Mouse (Mus musculus): ENCODE data around the gene Crp. TPM values are rescaled to one million over a fixed set of nuclear protein-coding genes. Genes with fewer than 3 reads are reported as not detected.

Gene Crp
- polyA plus RNA-seq, 1 experiment from 2014 or later: not detected

GRCm38 (mm10) chr1:172697422-172697821, 433 bp upstream of the Crp start:
- Histone ChIP-seq H3K79me2 (ENCODE audit: inconsistent target) (no peaks in the 10 kb centered on the region), H3K27ac (no peak overlapping the region), H3K4me3 (ENCODE audit: inconsistent target) (no peak overlapping the region), H3K36me3 (ENCODE audit: inconsistent target) (no peaks in the 10 kb centered on the region)

GRCm38 (mm10) chr1:172700814-172701213, 3.0 kb downstream of the Crp start:
- Histone ChIP-seq H3K4me3 (ENCODE audit: inconsistent target) (no peak overlapping the region), H3K27ac (no peak overlapping the region), H3K36me3 (ENCODE audit: inconsistent target) (no peaks in the 10 kb centered on the region), H3K79me2 (ENCODE audit: inconsistent target) (no peaks in the 10 kb centered on the region)
- WGBS (ENCODE audit: missing documents): 89% methylated on average over 3 of the region's 3 CpGs

- no peaks in the 10 kb centered on the region for H3K79me2 ChIP-seq (ENCODE audit: inconsistent target)
- WGBS (ENCODE audit: missing documents): 92% methylated on average over 2 of the region's 2 CpGs
- H3K4me3 ChIP-seq (ENCODE audit: inconsistent target): no peak overlapping the region
- H3K27ac ChIP-seq: no peak overlapping the region
- no peaks in the 10 kb centered on the region for H3K36me3 ChIP-seq (ENCODE audit: inconsistent target)
These were observed 3.5 kb downstream of the Crp start for GRCm38 (mm10) chr1:172701381-172701780.

- no peaks in the 10 kb centered on the region for H3K36me3 ChIP-seq (ENCODE audit: inconsistent target)
- no peak overlapping the region for H3K4me3 ChIP-seq (ENCODE audit: inconsistent target)
- no peaks in the 10 kb centered on the region for H3K79me2 ChIP-seq (ENCODE audit: inconsistent target)
- WGBS (ENCODE audit: missing documents): 96% methylated on average over 3 of the region's 3 CpGs
- no peak overlapping the region for H3K27ac ChIP-seq
These were observed 4.0 kb downstream of the Crp start for GRCm38 (mm10) chr1:172701901-172702300.

DNA sequence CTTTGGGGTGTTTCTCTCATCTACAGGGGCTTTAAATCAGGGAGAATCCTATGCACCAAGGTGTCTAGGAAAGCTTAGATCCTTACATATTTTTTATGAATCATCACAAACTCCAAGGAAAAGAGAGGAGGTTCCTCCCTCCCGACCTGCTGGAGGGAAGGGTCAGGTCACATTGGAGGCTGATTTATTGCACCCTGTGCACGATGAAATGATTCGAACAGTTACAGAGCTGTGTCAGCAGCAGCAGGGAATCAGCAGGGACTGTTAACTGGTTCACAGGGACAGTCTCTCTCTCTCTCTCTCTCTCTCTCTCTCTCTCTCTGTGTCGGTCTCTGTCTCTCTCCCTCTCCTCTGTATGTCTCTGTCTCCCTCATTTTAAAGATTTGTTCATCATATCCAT, 6.9 kb downstream of the Crp start:
- 46% methylated on average over 4 of the region's 4 CpGs for WGBS (ENCODE audit: missing documents)
- no peaks in the 10 kb centered on the region for H3K79me2 ChIP-seq (ENCODE audit: inconsistent target)
- no peaks in the 10 kb centered on the region for H3K36me3 ChIP-seq (ENCODE audit: inconsistent target)
- H3K4me3 ChIP-seq (ENCODE audit: inconsistent target): no peak overlapping the region
- no peak overlapping the region for H3K27ac ChIP-seq

- Histone ChIP-seq H3K36me3 (ENCODE audit: inconsistent target) (no peaks in the 10 kb centered on the region), H3K4me3 (ENCODE audit: inconsistent target) (no peak overlapping the region), H3K27ac (no peak overlapping the region), H3K79me2 (ENCODE audit: inconsistent target) (no peaks in the 10 kb centered on the region)
- WGBS (ENCODE audit: missing documents): 97% methylated on average over 4 of the region's 4 CpGs
These were observed 8.4 kb downstream of the Crp start for GRCm38 (mm10) chr1:172706243-172706642.

DNA sequence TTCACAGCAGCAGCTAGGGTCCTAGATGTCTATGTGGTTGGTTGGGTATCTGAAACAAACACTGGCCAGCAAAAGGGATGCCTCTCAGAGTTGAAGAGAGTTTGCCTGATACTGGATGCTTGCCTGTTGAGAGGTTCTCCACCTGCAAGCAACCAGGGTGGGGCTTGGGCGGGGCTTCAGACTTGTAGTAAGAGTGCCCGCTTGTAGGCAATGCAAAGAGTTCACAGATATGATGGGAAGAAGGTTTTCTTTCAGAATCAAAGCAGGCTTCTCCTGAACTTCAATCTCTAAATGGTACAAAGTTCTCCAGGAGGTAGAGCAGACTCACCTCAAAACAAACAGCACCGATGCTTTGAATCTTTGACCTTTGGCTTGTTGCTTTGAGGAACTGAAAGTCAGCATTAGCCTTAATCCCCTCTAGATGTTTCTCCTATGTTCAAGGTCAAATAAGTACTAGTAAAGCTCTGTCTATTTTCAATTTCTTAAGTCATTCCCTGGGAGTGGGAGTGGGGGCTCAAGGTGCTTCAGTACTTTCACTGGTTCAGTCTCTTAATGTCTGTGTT, 12.0 kb downstream of the Crp start:
- Histone ChIP-seq H3K79me2 (ENCODE audit: inconsistent target) (no peaks in the 10 kb centered on the region), H3K4me3 (ENCODE audit: inconsistent target) (no peak overlapping the region), H3K27ac (no peak overlapping the region), H3K36me3 (ENCODE audit: inconsistent target) (no peaks in the 10 kb centered on the region)
- 80% methylated on average over 3 of the region's 3 CpGs for WGBS (ENCODE audit: missing documents)

DNA sequence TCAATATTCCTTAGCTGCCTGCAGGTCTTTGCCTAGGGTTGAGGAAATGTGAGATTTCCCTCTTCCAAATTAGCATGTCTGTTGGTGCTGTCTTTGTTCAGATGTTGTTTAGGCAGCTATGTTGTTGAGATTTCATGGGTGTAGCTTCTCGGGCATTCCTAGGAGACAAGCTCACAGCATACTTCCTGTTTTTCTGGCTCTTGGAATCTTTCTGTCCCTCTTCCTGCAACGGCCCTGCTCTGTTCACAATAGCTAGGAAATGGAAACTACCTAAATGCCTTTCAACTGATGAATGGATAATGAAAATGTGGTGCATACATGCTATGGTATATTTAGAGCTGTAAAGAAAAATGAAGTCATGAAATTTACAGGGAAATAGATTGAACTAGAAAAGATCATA, 13.5 kb downstream of the Crp start:
- Histone ChIP-seq H3K79me2 (ENCODE audit: inconsistent target) (no peaks in the 10 kb centered on the region), H3K27ac (no peak overlapping the region), H3K4me3 (ENCODE audit: inconsistent target) (no peak overlapping the region), H3K36me3 (ENCODE audit: inconsistent target) (no peaks in the 10 kb centered on the region)
- 40% methylated on average over 2 of the region's 2 CpGs for whole genome bisulfite sequencing (ENCODE audit: missing documents)

DNA sequence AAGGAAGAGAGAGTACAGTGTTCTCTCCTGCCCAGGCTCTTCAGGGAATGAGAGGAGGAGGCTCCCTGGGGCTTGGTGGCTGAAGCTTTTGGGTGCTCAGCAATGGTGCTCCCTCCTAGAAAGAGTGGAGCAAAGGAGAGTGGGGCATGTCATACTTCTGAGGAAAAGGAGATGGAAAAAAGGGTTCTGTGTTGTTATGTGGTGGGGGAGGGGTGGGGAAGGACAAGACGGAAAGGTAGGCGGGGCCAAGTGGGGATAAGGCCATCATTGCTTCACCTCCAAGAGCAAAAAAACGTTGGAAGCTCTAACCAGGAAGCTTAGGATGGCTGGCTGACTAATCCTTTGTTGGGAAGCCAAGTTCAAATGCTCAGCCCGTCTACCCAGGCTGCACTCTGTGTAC, 14.1 kb downstream of the Crp start:
- no peaks in the 10 kb centered on the region for H3K79me2 ChIP-seq (ENCODE audit: inconsistent target)
- H3K4me3 ChIP-seq (ENCODE audit: inconsistent target): no peak overlapping the region
- H3K27ac ChIP-seq: no peak overlapping the region
- H3K36me3 ChIP-seq (ENCODE audit: inconsistent target): no peaks in the 10 kb centered on the region
- 54% methylated on average over 3 of the region's 4 CpGs for WGBS (ENCODE audit: missing documents)

GRCm38 (mm10) chr1:172751241-172751640, 53.4 kb downstream of the Crp start:
- Histone ChIP-seq H3K36me3 (ENCODE audit: inconsistent target) (no peaks in the 10 kb centered on the region), H3K79me2 (ENCODE audit: inconsistent target) (no peaks in the 10 kb centered on the region), H3K27ac (no peak overlapping the region), H3K4me3 (ENCODE audit: inconsistent target) (no peak overlapping the region)
- WGBS (ENCODE audit: missing documents): 69% methylated on average over 3 of the region's 3 CpGs

- no peak overlapping the region for H3K4me3 ChIP-seq (ENCODE audit: inconsistent target)
- H3K79me2 ChIP-seq (ENCODE audit: inconsistent target): no peaks in the 10 kb centered on the region
- no peaks in the 10 kb centered on the region for H3K36me3 ChIP-seq (ENCODE audit: inconsistent target)
- H3K27ac ChIP-seq: no peak overlapping the region
- WGBS (ENCODE audit: missing documents): 76% methylated on average over 7 of the region's 7 CpGs
These were observed 57.3 kb downstream of the Crp start for GRCm38 (mm10) chr1:172755151-172755550.

- H3K79me2 ChIP-seq (ENCODE audit: inconsistent target): no peaks in the 10 kb centered on the region
- no peak overlapping the region for H3K27ac ChIP-seq
- WGBS (ENCODE audit: missing documents): 91% methylated on average over 1 of the region's 1 CpGs
- H3K4me3 ChIP-seq (ENCODE audit: inconsistent target): no peak overlapping the region
- H3K36me3 ChIP-seq (ENCODE audit: inconsistent target): no peaks in the 10 kb centered on the region
These were observed 61.7 kb downstream of the Crp start for GRCm38 (mm10) chr1:172759525-172759924.

DNA sequence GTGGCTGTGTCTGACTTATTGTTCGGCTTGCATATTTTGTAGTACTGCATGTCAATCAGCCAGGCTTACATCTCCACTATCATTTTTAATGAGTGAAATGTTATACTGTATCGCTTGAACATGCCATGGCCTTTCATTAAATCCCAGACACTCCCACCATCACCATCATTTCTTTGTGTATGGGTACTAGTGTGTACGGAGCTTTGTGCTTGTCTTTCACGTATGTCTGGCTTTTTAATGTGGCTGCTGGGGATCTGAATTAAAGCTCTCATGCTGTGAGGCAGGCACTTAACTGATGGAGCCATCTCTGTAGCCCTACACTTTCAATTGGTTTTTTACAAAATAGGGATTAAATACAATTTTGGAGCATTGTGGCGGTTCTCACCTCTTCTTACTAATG, 81.3 kb downstream of the Crp start:
- no peaks in the 10 kb centered on the region for H3K36me3 ChIP-seq (ENCODE audit: inconsistent target)
- H3K4me3 ChIP-seq (ENCODE audit: inconsistent target): no peak overlapping the region
- 95% methylated on average over 5 of the region's 5 CpGs for WGBS (ENCODE audit: missing documents)
- H3K79me2 ChIP-seq (ENCODE audit: inconsistent target): no peaks in the 10 kb centered on the region
- H3K27ac ChIP-seq: no peak overlapping the region

DNA sequence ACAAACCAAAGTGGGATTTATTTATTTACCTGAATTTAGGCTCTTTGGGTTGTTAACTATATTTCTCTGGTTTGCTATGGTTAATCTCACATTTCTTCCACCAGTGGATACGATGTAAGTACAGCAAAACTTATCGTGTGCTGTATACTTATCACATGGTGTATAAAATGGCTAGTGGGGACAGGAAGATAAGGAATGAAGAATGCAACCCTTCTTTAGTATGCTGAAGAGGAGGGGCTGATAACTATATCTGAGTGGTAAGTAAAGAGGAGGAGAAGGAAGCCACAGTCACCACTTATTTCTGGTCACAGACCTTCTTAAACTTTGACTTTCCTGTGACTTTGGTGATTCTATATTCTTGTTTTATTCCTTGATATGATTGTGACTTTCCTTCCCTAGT, 87.5 kb downstream of the Crp start:
- H3K4me3 ChIP-seq (ENCODE audit: inconsistent target): no peak overlapping the region
- no peak overlapping the region for H3K27ac ChIP-seq
- H3K79me2 ChIP-seq (ENCODE audit: inconsistent target): no peaks in the 10 kb centered on the region
- WGBS (ENCODE audit: missing documents): 89% methylated on average over 2 of the region's 2 CpGs
- no peaks in the 10 kb centered on the region for H3K36me3 ChIP-seq (ENCODE audit: inconsistent target)

DNA sequence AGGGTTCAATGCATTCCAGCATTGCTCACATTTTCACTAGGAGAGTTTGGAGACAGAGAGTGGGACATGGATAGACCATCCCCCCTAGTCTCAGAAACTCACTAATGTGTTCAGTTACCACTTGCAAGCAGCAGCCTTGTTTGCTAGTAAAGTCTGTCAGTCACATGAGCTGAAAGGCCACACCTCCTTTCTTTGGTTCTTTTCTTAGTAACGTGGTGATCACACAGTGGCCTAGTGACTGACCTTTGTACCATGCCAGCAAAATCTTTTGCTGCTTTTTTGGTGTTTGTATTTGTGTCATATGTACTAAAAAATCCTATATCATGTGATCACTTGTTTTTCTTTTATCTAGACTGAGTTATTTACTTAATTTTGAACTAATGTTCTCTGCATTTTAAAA, 88.0 kb downstream of the Crp start:
- Histone ChIP-seq H3K36me3 (ENCODE audit: inconsistent target) (no peaks in the 10 kb centered on the region), H3K4me3 (ENCODE audit: inconsistent target) (no peak overlapping the region), H3K79me2 (ENCODE audit: inconsistent target) (no peaks in the 10 kb centered on the region), H3K27ac (no peak overlapping the region)
- 67% methylated on average over 1 of the region's 1 CpGs for WGBS (ENCODE audit: missing documents)

DNA sequence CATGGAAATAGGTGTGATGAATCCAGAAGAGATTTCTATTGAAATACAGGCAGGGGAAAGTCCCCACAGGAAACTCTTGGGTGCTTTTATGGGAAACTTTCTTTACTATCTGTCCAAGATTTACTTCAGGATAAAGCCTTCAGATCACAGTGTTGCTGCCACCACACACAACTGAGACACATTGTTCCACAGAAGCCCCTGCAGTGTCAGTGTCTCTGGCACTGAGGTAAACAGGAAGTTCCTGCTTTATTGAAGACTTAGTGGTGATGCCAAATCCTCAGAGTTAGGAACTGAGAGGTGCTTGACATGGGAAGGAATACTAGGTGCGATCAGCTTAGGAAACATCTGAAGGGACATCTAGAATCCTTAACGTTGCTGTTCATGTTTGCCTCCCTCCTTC, 131.1 kb downstream of the Crp start:
- H3K36me3 ChIP-seq (ENCODE audit: inconsistent target): no peaks in the 10 kb centered on the region
- WGBS (ENCODE audit: missing documents): 87% methylated on average over 2 of the region's 2 CpGs
- no peaks in the 10 kb centered on the region for H3K79me2 ChIP-seq (ENCODE audit: inconsistent target)
- no peak overlapping the region for H3K4me3 ChIP-seq (ENCODE audit: inconsistent target)
- no peak overlapping the region for H3K27ac ChIP-seq
